ENCODE assay signal across 23 mouse cellular contexts in the genomic region with DNA sequence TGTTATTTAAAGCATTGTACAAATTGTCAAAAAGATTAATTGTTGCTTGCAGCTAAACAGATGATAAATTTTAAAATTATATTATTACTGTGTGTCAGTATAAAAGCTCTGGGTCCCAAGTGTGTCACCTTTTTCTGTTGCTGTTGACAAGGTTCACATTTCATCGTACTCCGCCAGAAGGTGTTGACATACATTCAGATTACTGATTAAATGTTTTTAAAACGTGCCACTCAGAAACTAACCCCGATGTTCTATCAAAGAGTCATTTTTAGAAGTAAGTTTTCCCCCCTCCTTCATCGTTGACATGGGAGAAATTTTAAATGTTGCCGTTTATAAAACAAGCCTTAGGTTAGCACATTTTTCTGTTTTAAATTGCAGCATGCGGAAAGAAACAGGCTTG.
"Had no signal": no experiment of that assay in that cellular context is flagged by ENCODE, and none has a peak within 500 bp of the region (broad histone marks: within the 10 kb centered on the region; RNA-seq: fewer than 3 reads in every experiment).

No protein-coding gene starts in this region.

- H3K4me1 ChIP-seq: liver, embryonic 12.5 days; liver, embryonic 15.5 days; lung, embryonic 15.5 days; megakaryocyte, embryonic 14.5 days; neural tube, embryonic 12.5 days had no signal

- DNase-seq: kidney, postnatal 14 days; kidney, postnatal 4 days; left cerebral cortex, postnatal 4 days; liver; lung, adult 18-20 months; lung, postnatal 10 days; lung, postnatal 36 days; midbrain, embryonic 14.5 days; right cerebral cortex, adult 18-20 months; right cerebral cortex, postnatal 14 days; right cerebral cortex, postnatal 4 days; thymus, adult 2 months; thymus, postnatal 14 days; thymus, postnatal 4 days had no signal

- ATAC-seq: liver, embryonic 12.5 days had no signal

- H3K4me2 ChIP-seq: limb, embryonic 13.5 days; liver, embryonic 12.5 days; liver, embryonic 15.5 days; lung, embryonic 15.5 days; neural tube, embryonic 12.5 days; neural tube, embryonic 15.5 days had no signal

- H3K4me3 ChIP-seq: limb, embryonic 13.5 days; liver, embryonic 12.5 days; liver, embryonic 15.5 days; lung, embryonic 15.5 days; megakaryocyte, embryonic 14.5 days; midbrain, embryonic 10.5 days; neural tube, embryonic 12.5 days; neural tube, embryonic 15.5 days had no signal

- H3K36me3 ChIP-seq: limb, embryonic 13.5 days; liver, embryonic 12.5 days; liver, embryonic 15.5 days; lung, embryonic 15.5 days; midbrain, embryonic 10.5 days; neural tube, embryonic 12.5 days; neural tube, embryonic 15.5 days had no signal

- H3K27me3 ChIP-seq: liver, embryonic 12.5 days; liver, embryonic 15.5 days had no signal

- H3K9me3 ChIP-seq: limb, embryonic 13.5 days; liver, embryonic 12.5 days; liver, embryonic 15.5 days; lung, embryonic 15.5 days; midbrain, embryonic 10.5 days; neural tube, embryonic 12.5 days; neural tube, embryonic 15.5 days had no signal

- H3K27ac ChIP-seq: limb, embryonic 13.5 days; liver, embryonic 12.5 days; liver, embryonic 15.5 days; lung, embryonic 15.5 days; midbrain, embryonic 10.5 days; neural tube, embryonic 12.5 days; neural tube, embryonic 15.5 days; stomach, postnatal 0 days had no signal

- H3K9ac ChIP-seq: limb, embryonic 13.5 days; liver, embryonic 12.5 days; liver, embryonic 15.5 days; lung, embryonic 15.5 days; neural tube, embryonic 12.5 days; neural tube, embryonic 15.5 days had no signal
